Mouse (Mus musculus): Measurements from ENCODE around the gene Adam22. TPM values are rescaled to one million over a fixed set of nuclear protein-coding genes. Genes with fewer than 3 reads are reported as not detected.

Gene Adam22
- polyA plus RNA-seq, 1 experiment from 2014 or later, result 16.3 TPM

DNA sequence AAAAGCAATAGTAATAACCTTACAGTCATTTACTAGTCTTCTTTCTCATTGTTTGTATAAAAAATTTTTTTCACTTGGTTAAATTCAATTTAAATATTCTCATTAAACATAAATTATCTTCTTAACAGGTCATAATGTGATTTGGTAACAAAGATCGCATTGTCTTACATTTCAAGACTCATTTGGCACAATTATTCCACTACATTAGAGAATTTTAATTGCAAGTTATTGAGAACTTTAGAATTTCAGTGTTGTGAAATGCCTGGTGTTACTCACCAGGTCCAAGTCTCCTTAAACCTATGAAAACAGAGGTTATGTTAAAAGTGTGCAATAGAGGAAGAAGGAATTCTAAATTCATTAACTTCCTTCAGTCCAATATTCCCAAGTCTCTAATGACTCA is 76.5 kb downstream of the Adam22 start:
- DNase-seq (ENCODE audit: low spot score) (no peak), ATAC-seq (replicated peaks; ENCODE audit: low FRiP score) (no peak)
- H3K9me3 ChIP-seq (ENCODE audit: control insufficient read depth, low read length), result no peaks in the 10 kb centered on the region
- no peaks in the 10 kb centered on the region for H3K36me3 ChIP-seq (ENCODE audit: control insufficient read depth, insufficient read depth, low read length)
- peaks cover 8% of the 10 kb centered on the region; the same call in 1 of the 2 replicates for H3K4me1 ChIP-seq (replicated peaks; ENCODE audit: control insufficient read depth, insufficient read depth, low read length)
- no peak overlapping the region for H3K4me2 ChIP-seq (ENCODE audit: low read depth, low read length, severe bottlenecking)
- no peak overlapping the region for H3K27ac ChIP-seq (ENCODE audit: low read depth, low read length)
- H3K27me3 ChIP-seq (ENCODE audit: control insufficient read depth, insufficient read depth, low read length), result no peaks in the 10 kb centered on the region
- H3K4me3 ChIP-seq (ENCODE audit: low read depth, low read length), result no peak overlapping the region
- WGBS, result 85% methylated on average over 1 of the region's 1 CpGs
- H3K9ac ChIP-seq (ENCODE audit: low read length), result no peak overlapping the region

DNA sequence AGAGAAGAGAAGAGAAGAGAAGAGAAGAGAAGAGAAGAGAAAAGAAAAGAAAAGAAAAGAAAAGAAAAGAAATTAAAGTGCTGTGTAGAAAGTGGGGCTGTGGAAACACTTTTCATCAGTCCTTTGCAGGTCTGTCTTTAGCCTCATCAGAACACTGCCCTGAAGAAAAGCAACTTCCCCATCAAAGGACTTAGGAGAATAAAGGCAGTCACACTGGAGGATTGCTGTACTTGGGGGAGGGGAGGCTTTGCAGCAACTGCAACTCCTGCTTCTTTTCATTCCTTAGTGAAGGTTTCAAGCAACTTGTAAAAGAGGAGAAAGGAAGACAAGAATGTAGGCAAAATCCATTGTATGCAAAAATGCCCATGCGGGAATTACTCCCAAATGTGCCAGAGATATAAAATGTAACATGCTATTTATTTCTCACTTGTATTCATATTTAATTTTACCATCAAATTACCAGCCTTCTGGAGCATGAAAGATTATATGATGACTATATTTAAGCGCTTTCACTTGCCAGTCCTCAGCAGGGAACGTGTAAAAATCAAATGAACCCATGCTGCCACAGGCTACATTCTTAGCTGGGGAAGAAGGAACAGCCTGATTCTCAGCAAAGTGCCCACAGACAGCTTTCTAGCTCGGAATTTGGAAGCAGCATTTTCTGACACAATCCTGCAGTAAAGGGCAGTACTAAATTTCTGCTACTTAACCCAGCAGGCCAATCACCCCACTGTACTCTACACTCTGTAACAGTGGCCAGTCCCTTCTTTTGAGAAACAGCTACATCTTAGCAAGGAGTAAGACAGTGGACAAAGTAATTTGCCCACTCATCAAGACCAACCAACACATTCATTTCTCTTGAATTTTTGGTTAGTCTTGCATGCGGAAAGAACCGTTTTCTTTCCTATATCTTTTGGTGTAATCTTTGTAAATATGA is 78.0 kb downstream of the Adam22 start:
- DNase-seq (ENCODE audit: low spot score) (no peak), ATAC-seq (replicated peaks; ENCODE audit: low FRiP score) (peak; percentile 77)
- 47% methylated on average over 6 of the region's 6 CpGs for WGBS
- no peaks in the 10 kb centered on the region for H3K9me3 ChIP-seq (ENCODE audit: control insufficient read depth, low read length)
- H3K4me1 ChIP-seq (replicated peaks; ENCODE audit: control insufficient read depth, insufficient read depth, low read length), result peaks cover 8% of the 10 kb centered on the region; the same call in 1 of the 2 replicates
- no peaks in the 10 kb centered on the region for H3K27me3 ChIP-seq (ENCODE audit: control insufficient read depth, insufficient read depth, low read length)
- H3K4me2 ChIP-seq (ENCODE audit: low read depth, low read length, severe bottlenecking), result no peak overlapping the region
- no peak overlapping the region for H3K4me3 ChIP-seq (ENCODE audit: low read depth, low read length)
- no peaks in the 10 kb centered on the region for H3K36me3 ChIP-seq (ENCODE audit: control insufficient read depth, insufficient read depth, low read length)
- no peak overlapping the region for H3K27ac ChIP-seq (ENCODE audit: low read depth, low read length)
- no peak overlapping the region for H3K9ac ChIP-seq (ENCODE audit: low read length)

DNA sequence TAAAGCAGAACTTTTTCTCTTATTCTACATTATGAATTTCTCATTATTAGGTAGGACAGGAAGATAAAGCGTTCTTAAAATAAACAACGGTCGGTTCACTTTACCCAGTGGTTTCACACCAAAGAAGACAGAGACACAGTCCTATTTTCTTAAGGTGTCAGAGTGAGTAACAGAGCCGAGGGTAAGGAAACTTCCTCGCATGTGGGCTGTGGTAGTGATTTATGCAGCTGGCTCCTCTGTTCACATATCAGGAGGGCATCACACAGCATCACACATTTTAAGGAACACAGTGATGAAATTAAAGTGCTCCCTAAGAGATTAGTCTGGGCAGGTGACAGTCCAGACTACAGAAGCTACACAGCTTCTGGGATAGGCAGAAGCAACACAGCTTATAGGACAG is 83.8 kb downstream of the Adam22 start:
- H3K4me2 ChIP-seq (ENCODE audit: low read depth, low read length, severe bottlenecking), result no peak overlapping the region
- H3K4me1 ChIP-seq (replicated peaks; ENCODE audit: control insufficient read depth, insufficient read depth, low read length), result no peaks in the 10 kb centered on the region
- no peak for ATAC-seq (replicated peaks; ENCODE audit: low FRiP score)
- 86% methylated on average over 5 of the region's 5 CpGs for WGBS
- no peaks in the 10 kb centered on the region for H3K27me3 ChIP-seq (ENCODE audit: control insufficient read depth, insufficient read depth, low read length)
- DNase-seq (ENCODE audit: low spot score), result no peak
- no peak overlapping the region for H3K4me3 ChIP-seq (ENCODE audit: low read depth, low read length)
- no peak overlapping the region for H3K27ac ChIP-seq (ENCODE audit: low read depth, low read length)
- H3K9ac ChIP-seq (ENCODE audit: low read length), result no peak overlapping the region
- H3K36me3 ChIP-seq (ENCODE audit: control insufficient read depth, insufficient read depth, low read length), result no peaks in the 10 kb centered on the region
- no peaks in the 10 kb centered on the region for H3K9me3 ChIP-seq (ENCODE audit: control insufficient read depth, low read length)

DNA sequence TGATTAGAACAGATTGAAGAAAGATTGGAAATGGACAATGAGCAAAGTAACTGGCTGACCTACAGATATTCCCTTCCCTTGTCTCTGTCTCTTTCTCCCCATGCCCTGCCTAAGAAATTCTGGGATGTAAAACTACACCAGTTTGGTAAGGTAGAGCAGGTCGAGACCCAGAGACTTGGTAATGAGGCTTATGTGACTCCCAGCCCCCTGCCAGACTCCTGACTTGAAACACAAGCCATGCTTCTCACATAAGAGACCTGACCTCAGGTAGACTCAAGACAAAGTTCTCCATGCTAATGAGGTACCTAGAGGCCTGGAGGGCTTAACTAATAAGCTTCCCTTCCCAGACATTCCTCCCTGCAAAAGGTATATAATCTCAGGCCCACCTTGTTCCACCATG is 91.8 kb downstream of the Adam22 start:
- Histone ChIP-seq H3K4me1 (replicated peaks; ENCODE audit: control insufficient read depth, insufficient read depth, low read length) (no peaks in the 10 kb centered on the region), H3K9ac (ENCODE audit: low read length) (no peak overlapping the region), H3K9me3 (ENCODE audit: control insufficient read depth, low read length) (no peaks in the 10 kb centered on the region), H3K27me3 (ENCODE audit: control insufficient read depth, insufficient read depth, low read length) (no peaks in the 10 kb centered on the region), H3K4me2 (ENCODE audit: low read depth, low read length, severe bottlenecking) (no peak overlapping the region), H3K27ac (ENCODE audit: low read depth, low read length) (no peak overlapping the region), H3K36me3 (ENCODE audit: control insufficient read depth, insufficient read depth, low read length) (no peaks in the 10 kb centered on the region), H3K4me3 (ENCODE audit: low read depth, low read length) (no peak overlapping the region)
- ATAC-seq (replicated peaks; ENCODE audit: low FRiP score), result no peak
- 74% methylated on average over 1 of the region's 1 CpGs for WGBS
- no peak for DNase-seq (ENCODE audit: low spot score)

DNA sequence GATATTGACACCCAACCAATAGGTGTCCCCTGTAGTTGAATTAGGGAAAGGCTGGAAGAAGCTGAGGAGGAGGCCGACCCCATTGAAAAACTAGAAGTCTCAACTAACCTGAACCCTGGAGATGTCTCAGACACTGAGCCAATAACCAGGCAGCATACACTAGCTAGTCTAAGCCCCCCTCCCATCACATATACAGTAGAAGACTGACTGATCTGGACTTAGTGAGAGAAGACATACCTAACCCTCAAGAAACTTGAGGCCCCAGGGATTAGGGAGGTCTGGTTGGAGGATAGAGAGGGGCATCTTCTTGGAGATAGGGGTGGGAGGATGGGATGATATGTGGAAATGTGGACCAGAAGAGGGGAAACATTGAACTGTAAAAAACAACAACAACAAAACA is 110.6 kb downstream of the Adam22 start:
- Histone ChIP-seq H3K36me3 (ENCODE audit: control insufficient read depth, insufficient read depth, low read length) (no peaks in the 10 kb centered on the region), H3K4me3 (ENCODE audit: low read depth, low read length) (no peak overlapping the region), H3K9ac (ENCODE audit: low read length) (no peak overlapping the region), H3K9me3 (ENCODE audit: control insufficient read depth, low read length) (no peaks in the 10 kb centered on the region), H3K27ac (ENCODE audit: low read depth, low read length) (no peak overlapping the region), H3K4me1 (replicated peaks; ENCODE audit: control insufficient read depth, insufficient read depth, low read length) (no peaks in the 10 kb centered on the region), H3K27me3 (ENCODE audit: control insufficient read depth, insufficient read depth, low read length) (no peaks in the 10 kb centered on the region), H3K4me2 (ENCODE audit: low read depth, low read length, severe bottlenecking) (no peak overlapping the region)
- no peak for ATAC-seq (replicated peaks; ENCODE audit: low FRiP score)
- no peak for DNase-seq (ENCODE audit: low spot score)
- 100% methylated on average over 1 of the region's 1 CpGs for WGBS

DNA sequence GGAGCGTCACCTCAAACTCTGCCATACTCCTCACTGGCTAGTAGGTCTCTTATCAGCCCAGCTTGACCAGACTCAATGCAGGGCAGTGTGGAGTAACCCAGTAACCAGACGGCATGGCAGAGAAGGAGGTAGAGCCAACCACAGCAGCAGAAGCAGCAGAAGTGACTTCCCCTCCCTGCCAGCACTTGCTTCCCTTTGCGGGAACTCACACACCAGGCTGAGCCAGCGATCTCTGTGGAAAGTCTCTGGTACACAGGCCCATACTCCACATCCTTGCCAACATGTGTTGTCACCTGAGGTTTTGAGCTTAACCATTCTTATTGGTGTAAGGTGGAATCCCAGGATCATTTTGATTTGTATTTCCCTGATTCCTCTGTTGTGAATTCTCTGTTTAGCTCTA is 111.5 kb downstream of the Adam22 start:
- DNase-seq (ENCODE audit: low spot score), result no peak
- no peaks in the 10 kb centered on the region for H3K27me3 ChIP-seq (ENCODE audit: control insufficient read depth, insufficient read depth, low read length)
- 95% methylated on average over 4 of the region's 4 CpGs for WGBS

DNA sequence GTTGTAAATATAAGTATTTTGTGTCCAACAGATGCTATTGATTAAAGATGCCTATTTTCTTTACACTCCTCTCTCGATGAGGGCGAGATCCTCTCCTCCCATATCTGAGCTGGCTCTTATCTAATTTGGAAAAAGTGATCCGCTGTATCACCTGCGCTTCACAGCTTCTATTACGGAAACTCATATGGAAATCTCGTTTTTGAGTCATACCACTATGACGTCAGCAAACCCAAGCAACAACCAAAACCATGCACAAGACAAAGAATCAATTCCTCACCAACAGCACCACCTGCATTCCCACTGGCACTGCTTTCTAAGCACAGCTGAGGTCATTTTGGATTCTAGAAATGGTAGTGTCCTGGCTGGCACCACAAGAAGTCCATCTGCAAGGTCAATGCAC is 123.3 kb downstream of the Adam22 start:
- Histone ChIP-seq H3K9me3 (ENCODE audit: control insufficient read depth, low read length) (no peaks in the 10 kb centered on the region), H3K36me3 (ENCODE audit: control insufficient read depth, insufficient read depth, low read length) (no peaks in the 10 kb centered on the region), H3K4me1 (replicated peaks; ENCODE audit: control insufficient read depth, insufficient read depth, low read length) (no peaks in the 10 kb centered on the region), H3K27ac (ENCODE audit: low read depth, low read length) (no peak overlapping the region), H3K9ac (ENCODE audit: low read length) (no peak overlapping the region), H3K4me3 (ENCODE audit: low read depth, low read length) (no peak overlapping the region), H3K27me3 (ENCODE audit: control insufficient read depth, insufficient read depth, low read length) (no peaks in the 10 kb centered on the region), H3K4me2 (ENCODE audit: low read depth, low read length, severe bottlenecking) (no peak overlapping the region)
- ATAC-seq (replicated peaks; ENCODE audit: low FRiP score) (no peak), DNase-seq (ENCODE audit: low spot score) (no peak)
- WGBS, result 95% methylated on average over 7 of the region's 7 CpGs

More for the DNA sequence above, 111.5 kb downstream of the Adam22 start:
- H3K36me3 ChIP-seq (ENCODE audit: control insufficient read depth, insufficient read depth, low read length), result no peaks in the 10 kb centered on the region
- H3K4me2 ChIP-seq (ENCODE audit: low read depth, low read length, severe bottlenecking), result no peak overlapping the region
- ATAC-seq (replicated peaks; ENCODE audit: low FRiP score), result no peak
- no peaks in the 10 kb centered on the region for H3K4me1 ChIP-seq (replicated peaks; ENCODE audit: control insufficient read depth, insufficient read depth, low read length)
- no peak overlapping the region for H3K9ac ChIP-seq (ENCODE audit: low read length)
- H3K27ac ChIP-seq (ENCODE audit: low read depth, low read length), result no peak overlapping the region
- no peak overlapping the region for H3K4me3 ChIP-seq (ENCODE audit: low read depth, low read length)
- no peaks in the 10 kb centered on the region for H3K9me3 ChIP-seq (ENCODE audit: control insufficient read depth, low read length)

DNA sequence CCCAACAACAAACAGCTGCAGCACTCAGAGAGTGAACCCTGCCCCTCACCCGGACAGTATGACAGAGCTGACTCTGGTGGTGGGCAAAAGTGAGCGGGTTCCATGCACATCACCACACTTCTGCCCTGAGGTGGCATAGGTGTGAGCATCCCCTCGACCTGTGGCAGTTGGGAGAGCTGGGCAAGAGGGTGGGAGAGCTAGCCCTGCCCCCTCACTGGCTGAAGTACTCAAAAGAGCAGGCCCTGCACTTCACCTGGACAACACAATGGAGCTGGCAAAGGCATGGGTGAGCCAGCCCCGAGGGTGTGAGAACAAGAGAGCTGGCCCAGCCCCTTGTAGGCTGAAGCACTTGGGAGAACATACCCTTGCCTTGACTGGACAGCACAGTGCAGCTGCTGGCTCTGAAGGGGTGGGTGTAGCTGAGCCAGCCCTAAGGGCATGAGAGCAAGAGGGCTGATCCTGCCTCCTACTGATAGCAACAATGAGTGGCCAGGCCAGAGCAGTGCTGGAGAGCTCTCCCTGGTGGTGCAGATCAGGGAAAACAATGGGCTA is 124.8 kb downstream of the Adam22 start:
- peak; percentile 60 for ATAC-seq (replicated peaks; ENCODE audit: low FRiP score)

More for the DNA sequence above, 124.8 kb downstream of the Adam22 start:
- Histone ChIP-seq H3K4me1 (replicated peaks; ENCODE audit: control insufficient read depth, insufficient read depth, low read length) (no peaks in the 10 kb centered on the region), H3K4me2 (ENCODE audit: low read depth, low read length, severe bottlenecking) (no peak overlapping the region), H3K9ac (ENCODE audit: low read length) (no peak overlapping the region), H3K9me3 (ENCODE audit: control insufficient read depth, low read length) (no peaks in the 10 kb centered on the region), H3K27ac (ENCODE audit: low read depth, low read length) (no peak overlapping the region), H3K36me3 (ENCODE audit: control insufficient read depth, insufficient read depth, low read length) (no peaks in the 10 kb centered on the region), H3K4me3 (ENCODE audit: low read depth, low read length) (no peak overlapping the region), H3K27me3 (ENCODE audit: control insufficient read depth, insufficient read depth, low read length) (no peaks in the 10 kb centered on the region)
- DNase-seq (ENCODE audit: low spot score), result no peak
- WGBS, result 59% methylated on average over 4 of the region's 4 CpGs

All from forebrain, embryonic 11.5 days (tissue).